Mouse (Mus musculus) liver, postnatal 0 days (tissue): ENCODE measurements at regions not wholly inside any gene's neighbourhood (a gene's known extent, or its start where the extent isn't known, plus 50 kb on each side); places are given as distances from the start of the nearest gene placed in this dataset.

Experiments
- CTCF ChIP-seq: sonication (generic); IDR thresholded peaks from 2 replicates; pipeline ENCODE4 v1.5.1; 2016; ENCODE audit warnings: antibody characterized with exemption, low read depth
- EP300 ChIP-seq: IDR thresholded peaks from 2 replicates; pipeline ENCODE4 v1.6.1; 2016; ENCODE audit warnings: antibody characterized with exemption, low read depth, mild to moderate bottlenecking

- TF ChIP-seq EP300 (no peak), CTCF (no peak)
These were observed 232.1 kb upstream of the Pex5l start for GRCm38 (mm10) chr3:33375161-33375560.
